Mouse (Mus musculus): Measurements from ENCODE around the gene Sptbn4.

Gene Sptbn4

DNA sequence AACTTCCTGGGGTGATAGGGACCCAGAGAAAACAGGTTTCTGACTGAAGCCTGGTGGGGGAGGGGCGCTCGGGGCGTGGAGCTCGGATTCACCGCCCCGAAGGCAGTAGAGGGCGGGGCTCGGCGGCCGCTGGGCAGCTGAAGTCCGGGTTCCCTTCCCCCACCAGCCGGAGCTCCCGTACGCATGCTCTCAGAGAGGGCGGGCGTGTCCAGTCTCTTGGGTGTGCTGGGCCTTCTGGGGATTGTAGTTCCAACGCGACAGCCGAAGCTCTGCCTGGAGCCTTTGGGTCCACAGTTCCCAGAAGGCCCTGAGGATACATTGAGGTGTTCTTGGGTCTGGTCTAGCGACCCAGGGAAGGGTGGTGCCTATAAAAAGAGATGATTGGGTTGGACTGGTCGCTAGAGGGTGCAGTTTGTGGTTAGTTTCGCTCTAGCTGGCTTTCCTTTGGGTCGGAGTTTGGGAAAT lies 27.0 kb upstream of the Sptbn4 start:
- DNase-seq (ENCODE audit: low spot score), result peak; percentile 98

DNA sequence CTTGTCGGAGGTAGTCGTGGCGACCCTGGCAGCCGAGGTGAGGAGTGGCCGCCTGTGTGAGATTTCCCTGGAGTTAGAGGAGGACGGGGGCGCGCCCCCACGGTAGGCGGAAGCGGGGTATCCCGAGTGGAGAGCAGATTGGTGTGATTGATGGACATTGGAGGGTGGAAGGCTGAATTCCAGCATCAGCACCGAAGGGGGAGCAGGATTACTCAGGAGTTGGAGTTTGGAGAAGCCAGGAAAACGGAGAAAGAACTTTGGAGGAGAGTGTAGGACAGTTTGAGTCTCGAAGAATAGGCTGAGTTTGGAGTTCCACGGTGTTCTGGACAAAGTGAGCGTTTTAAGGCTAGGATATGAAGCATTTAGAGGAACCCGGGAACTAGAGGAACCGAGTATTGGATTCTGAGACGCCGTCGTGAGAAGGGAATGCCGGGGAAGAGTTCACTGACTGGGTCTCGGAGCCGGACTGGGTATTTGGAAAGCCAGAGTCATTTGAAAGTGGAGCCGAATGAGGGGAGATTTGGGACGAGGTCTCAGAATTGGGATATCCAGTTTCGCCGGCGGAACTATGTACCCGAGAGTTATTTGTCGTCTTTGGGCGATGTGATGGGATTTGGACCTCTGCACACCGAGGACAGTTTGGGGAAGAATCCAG lies 26.5 kb upstream of the Sptbn4 start:
- DNase-seq (ENCODE audit: low spot score), result no peak

DNA sequence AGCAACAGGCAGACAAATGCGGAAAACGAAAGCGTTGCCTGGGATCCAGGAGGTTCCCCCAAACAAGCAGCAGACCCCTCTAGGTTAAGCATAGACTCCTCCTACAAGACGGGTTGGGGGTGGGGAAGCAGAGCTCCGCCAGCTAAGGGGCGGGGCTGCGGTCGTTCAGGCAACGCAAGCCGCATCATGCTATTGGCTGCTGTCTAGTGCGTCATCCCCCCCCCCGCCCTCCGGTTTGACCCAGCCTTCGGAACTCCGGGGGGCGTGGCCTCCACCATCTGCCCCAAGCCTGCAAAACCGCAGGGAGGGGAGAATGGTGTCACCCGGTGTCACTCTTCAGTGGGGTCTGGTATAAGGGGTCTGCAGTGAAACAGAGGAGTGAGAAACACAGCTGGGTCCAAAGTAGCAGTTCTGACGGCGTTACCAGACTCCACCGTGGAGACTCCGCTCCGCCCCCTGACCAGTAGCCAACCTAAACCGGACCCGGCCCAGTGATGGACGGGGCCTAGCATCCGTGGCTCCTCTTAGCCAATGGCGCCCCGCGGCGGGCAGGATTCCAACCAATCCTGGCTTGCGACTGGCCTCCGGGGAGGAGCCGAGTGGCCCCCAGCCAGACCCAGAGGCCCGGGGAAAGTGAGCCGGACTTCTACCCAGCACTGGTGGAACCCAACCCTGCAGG lies 25.8 kb upstream of the Sptbn4 start, which contains the start of gene Sertad3:
Gene Sertad3 (plus strand): TSS at position 613 of the 679 bp plus-strand sequence.
- peak; percentile 99 for DNase-seq (ENCODE audit: low spot score)

DNA sequence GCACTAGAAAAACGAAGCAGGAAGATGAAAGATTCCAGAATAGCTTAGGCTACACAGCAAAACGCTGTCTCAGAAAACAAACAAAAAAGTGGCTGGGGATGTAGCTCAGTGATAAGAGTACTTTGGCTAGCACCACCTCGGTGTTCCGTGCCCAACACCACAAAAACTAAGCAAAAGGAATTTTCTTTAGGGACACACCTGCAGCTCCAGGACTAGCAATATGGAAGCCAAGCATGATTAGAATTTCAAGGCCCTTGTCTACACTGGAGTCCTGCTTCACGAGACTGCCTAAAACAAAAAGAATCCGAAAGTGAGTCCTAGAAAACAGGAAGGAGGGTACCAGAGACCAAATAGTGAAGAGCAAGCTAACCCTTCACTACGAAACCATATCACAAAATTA lies 25.1 kb upstream of the Sptbn4 start:
- DNase-seq (ENCODE audit: low spot score), result no peak

DNA sequence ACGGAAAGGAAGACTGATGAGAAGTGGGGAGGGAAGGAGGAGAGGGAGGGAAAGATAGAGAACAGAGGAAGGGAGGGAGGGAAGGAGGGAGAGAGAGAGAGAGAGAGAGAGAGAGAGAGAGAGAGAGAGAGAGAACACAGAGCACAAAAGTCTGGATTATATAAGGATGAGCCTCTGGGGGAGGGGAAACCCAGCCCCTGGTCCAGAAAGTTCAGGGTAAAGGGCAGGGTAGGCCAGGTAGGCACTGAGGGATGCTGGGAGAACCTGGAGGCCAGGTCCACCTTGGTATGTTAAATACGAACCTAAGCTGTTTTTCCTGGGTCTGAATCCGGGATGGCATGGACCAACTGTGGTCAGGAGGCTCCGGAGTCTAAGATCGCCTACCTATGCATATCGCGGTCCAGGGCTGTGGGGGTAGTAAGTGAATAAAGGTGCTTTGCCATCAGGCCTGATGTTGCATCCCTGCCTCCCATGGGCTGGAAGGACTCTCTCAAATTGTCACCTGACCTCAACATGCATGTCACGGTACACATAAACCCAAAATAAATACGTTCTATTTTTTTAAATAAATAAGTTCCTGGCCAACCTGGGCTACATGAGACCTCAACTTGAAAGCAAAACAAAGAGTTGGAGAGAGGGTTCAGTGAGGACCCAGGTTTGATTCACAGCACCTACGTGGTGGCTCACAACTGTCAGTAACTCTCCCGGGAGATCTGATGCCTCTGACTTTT lies 24.1 kb upstream of the Sptbn4 start:
- no peak for DNase-seq (ENCODE audit: low spot score)

DNA sequence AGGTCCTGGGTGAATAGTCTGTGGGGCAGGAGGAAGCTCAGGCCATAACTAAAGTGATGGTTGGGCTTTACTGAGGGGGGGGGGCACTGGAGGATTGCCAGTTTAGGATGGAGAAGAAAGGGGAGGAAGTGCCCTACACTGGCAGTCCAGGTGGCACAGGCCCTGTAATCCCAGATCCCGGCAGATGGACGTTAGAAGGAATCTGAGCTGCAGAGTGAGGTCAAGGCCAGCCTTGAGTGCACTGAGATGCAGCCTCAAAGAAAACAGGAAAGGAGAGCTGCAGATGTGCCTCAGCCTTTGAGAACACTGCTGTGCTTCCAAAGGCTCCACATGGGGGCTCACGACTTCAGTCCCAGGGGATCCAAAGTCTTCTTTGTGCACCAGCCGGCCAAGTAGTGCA lies 20.2 kb upstream of the Sptbn4 start:
- DNase-seq (ENCODE audit: low spot score), result no peak

DNA sequence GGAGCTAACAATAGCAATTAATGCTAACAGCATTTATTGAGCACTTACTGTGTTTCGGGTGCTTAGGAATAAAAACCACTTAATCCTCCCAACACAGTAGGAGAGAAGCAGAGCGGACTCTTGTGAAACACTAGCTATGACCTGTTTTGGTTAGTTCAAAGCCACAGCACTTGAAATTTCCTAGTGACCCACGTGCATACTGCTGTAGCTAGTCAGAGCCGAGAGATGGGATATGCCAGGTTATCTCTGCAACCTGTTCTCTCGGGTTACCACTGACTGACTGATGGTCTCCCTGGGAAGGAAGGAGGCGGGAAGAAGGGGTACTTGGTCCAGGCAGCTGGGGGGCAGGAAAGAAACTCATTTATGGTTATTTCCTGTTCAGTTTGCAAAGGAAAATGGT lies 13.0 kb upstream of the Sptbn4 start:
- no peak for DNase-seq (ENCODE audit: low spot score)

DNA sequence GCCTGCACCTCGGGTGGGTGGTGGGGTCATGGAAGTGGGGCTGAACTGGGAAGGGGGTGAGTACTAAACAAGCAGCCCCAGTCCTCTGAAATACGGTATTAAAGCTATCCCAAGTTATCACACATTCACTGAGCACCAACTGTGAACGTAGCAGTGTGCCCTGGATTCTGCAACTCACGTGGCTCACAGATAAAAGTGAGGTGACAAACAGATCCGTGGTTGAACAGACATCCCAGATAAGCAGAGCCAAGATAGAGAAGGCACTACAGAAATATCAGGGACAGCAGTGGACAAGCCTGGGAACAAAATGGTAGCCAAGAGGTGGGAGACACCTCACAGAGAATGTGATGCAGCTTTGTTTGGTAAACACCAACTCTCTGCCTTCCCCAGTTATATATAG lies 12.2 kb upstream of the Sptbn4 start:
- DNase-seq (ENCODE audit: low spot score), result no peak

DNA sequence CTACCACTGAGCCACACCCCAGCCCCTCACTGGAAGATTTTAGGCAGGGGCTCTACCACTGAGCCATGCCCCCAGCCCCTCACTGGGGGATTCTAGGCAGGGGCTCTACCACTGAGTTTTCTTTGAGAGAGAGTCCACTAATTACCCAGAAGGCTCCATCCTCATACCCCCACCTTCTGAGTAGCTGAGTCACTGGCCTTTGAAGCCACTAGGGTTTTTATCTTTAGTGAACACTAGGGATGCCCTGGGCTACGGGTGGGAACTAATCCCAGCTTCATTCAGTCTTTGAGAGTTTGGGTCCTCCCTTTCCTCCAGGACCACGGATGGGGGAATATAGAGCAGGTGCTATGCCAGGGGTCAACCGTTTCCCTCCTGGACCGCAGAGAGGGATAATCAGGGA lies 11.1 kb upstream of the Sptbn4 start:
- no peak for DNase-seq (ENCODE audit: low spot score)

DNA sequence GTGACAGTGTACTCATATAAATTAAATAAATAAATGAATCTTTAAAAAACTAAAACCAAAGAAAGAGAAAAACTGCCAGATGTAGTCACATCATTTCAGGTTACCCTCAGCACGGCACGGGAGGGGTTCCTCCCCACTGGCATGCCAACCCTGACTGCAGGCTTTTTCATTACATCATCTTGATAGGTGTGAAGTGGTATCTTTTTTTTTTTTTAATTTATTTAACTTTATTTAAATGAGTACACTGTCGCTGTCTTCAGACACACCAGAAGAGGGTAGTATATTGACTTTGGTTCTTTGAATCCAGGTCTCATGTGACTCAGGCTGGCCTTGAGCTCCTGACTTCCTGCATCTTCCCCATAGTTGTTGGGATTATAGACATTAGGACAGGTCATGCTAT lies 7.8 kb upstream of the Sptbn4 start:
- DNase-seq (ENCODE audit: low spot score), result no peak

DNA sequence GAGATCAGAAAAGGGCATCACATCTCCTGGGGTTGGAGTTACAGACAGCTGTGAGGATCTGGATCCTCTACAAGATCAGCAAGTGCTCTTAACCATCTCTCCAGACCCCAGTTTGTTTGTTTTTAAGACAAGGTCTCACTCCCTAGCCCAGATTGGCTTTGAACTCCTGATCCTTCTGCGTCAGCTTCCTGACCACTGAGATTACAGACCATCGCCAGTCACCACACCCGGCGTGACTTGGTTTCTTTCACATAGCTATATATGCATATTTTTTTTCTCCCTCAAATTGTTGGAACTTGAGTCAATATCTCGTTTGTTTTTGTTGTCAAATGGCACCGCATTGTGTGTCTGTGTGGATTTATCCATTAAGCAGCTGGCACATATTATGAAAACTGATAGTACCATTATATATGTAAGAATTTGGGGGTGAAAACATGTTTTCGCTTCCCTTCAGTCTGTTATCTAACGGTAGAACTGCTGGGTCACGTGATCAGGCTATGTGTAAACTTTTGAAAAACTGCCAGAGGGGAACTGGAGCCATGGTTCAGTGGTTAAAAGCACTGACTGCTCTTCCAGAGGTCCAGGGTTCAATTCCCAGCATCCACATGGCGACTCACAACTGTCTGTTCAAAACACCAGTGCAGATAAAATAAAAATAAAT lies 7.1 kb upstream of the Sptbn4 start:
- no peak for DNase-seq (ENCODE audit: low spot score)

DNA sequence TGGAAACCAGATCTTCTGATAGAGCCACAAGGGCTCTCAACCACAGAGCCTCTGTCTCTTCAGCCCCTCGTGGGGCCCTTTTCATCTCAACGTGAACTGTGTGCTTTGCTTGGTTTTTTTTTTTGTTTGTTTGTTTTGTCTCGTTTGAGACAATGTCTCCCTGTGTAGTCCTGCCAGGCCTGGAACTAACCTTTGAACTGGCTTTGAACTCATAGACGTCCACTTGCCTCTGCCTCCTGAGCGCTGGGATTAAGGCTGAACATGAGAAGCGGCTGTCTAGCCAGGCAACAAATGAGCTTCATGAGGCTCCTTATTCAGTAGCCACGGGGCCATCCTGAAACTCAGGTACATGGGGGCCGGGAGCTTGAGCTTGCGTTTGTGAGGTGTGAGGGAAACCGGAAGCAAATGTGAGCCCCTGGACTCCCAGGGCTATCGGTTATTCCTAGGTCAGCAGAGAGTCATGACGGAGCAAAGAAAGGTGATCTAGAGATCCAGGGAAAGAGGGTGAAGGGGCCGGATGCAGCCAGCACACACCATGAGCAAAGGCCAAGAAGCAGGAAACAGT lies 4.8 kb upstream of the Sptbn4 start:
- no peak for DNase-seq (ENCODE audit: low spot score)

DNA sequence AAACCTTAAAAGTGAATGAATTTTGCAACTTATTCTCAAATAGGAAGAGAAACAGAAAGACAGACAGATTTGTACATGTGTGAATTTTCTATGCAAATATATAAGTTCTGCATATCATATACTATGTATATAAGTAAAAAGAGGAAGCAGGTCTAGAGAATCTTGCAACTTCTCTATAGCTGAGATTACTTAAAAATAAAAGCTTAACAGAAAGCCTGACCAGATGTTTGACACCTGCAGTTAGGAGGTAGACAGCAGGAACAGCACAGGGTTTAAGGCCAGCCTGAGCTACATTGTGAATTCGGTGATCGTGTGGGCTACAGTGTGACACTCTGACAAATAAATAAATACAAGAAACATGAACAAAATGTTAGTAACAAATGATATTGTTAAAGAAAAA lies 3.9 kb upstream of the Sptbn4 start:
- no peak for DNase-seq (ENCODE audit: low spot score)

DNA sequence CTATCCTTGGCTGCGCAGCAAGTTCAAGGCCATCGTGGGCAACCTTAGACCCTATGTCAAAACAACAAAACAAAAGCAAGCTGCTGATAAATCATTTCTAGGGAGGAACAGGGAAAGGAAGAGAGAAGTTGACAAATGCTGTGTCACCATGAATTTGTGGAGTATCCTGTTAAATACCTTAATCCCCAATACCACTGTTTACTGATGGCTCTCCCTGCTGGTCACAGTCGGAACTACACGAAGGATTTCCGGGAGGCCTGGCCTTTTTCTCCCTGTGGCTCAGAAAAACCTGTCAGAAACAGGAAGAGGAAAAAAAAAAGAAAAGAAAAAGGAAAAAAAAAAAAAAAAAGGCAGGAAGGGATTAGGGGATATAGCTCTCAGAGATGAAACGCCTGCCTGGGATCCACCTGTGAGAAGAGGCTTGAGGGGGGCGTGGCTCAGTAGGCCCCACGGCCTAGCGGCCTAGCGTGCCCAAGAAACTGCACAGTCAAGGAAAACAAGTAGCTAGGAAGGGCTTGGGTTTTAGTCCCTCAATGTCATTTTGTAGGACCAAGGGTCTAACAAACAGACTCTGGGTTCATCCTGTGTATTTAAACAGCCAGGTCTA lies 1.9 kb upstream of the Sptbn4 start:
- peak; percentile 81 for DNase-seq (ENCODE audit: low spot score)

DNA sequence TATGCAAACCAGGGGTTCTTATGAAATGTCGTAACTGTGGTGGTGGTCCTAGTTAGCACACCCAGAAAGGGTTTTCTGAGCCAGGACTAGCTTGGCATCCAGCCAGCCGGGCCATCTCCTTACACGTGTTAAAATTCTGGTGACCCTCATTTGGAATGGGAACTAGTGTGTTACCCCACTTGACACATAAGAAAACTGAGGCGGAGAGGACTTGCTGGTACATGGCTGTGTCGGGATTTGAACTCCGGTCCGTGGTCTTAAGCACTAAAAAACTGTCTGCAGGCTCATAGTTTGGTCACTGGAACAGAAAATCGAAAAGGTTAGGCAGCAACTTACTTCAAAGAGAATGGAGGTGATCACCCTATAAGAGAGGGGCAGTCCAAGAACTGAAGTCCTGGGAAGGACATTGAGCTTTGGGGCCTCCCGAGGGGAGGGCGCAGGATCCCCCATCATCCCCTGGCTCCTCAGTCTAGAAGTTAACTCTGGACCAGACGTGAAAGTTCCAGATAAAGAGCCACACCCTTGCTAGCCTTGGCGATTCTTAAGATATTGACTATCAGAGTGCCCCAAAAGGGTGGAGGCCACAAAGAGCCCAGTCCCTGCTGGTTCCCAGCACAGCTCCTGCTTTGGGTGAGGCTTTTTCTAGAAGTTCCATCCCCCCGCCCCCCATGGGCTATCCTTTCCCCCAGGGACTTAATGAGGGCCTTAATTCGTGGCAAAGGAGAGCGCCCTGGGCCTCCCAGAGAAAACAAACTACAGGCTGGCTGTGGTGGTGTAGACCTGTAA lies 1.1 kb upstream of the Sptbn4 start:
- peak; percentile 50 for DNase-seq (ENCODE audit: low spot score)

DNA sequence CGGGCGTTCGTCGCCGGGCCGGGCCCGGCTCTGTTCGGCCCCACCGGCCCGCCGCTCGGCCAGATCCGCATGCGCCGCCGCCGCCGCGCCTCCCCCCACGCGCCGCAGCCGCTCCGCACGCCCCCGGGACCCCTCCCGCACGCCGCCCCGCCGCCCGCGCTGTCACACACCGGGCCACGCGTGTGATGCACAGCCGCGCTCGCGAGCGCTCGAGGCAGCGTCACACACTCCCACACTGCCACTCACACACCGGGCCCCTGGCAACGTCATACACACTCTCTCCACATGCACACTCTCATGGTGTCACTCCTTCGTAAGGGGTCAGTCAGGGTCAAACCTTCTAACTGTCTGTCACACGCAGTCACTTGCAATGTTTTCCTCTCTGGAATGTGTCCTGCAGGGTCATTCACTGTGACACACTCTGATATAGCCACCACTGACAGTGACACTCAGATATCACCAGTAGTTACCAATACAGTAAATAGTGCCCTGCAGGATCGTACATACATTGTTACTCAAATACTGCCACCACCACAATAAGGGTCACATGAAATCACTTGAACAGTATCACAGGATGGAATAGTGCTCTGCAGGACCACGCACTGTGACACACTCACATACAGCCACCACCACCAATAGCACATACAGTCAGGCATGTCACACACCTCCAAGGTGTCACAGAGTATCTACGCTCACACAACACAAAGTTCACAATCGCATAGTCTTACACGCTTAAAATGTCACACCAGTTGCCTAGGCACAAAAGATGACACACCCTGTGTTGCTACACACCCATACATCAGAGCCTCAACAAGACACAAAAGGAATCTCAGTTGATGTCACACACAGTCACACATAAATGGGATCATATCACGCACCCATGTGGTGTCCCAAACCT lies 716 bp downstream of the Sptbn4 start:
- DNase-seq (ENCODE audit: low spot score), result peak; percentile 66

DNA sequence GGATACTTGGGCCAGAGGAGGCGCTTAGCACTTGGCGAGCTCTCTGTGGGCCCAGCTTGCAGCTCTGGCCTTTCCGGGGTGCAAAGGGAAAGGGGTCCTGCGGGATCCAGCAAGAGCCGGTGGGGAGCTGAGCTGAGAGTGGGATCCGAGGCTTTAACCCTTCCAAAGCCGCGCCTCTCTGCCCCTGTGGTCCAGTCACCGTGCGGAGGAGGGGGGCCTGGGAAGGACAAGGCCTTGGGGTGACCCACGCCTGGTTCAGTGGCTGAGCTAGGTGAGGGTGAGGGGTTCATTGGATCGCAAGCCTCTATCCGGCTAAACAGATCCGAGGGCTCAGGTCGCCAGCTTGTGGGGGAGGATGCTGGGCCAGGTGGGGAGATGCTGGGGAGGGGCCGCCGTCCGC lies 1.4 kb downstream of the Sptbn4 start:
- DNase-seq (ENCODE audit: low spot score), result no peak

DNA sequence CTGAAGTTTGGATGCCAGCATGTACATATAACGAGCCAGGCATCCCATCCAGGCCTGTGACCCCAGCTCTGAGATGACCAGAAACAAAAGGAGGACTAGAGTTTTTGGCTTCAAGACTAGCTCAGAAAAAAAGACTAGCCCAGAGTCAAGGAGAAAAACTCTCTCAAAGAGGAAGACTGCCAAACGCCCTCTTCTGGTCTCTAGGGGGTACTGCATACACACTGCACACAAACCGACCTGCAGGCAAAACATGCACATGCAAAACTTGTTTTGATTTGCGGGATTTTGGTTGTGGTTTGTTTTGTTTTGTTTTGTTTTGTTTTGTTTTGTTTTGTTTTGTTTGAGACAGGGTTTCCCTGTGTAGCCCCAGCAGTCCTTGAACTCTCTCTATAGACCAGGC lies 7.5 kb downstream of the Sptbn4 start:
- no peak for DNase-seq (ENCODE audit: low spot score)

DNA sequence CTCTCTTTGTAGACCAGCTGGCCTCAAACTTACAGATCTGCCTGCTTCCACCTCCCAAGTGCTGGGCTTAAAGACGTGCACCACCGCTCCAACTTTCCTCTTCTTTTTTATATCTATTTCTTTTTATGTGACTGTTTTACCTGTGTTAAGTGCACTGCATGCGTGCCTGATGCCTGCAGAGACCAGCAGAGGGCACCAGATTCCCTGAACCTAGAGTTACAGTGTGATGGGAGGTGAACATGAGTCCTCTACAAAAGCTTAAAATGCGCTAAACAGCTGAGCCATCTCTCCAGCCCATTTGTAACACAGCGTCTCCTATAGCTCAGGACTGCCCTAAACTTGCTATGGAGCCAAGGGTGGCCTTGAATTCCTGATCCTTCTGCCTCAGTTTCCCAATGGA lies 9.9 kb downstream of the Sptbn4 start:
- DNase-seq (ENCODE audit: low spot score), result no peak

DNA sequence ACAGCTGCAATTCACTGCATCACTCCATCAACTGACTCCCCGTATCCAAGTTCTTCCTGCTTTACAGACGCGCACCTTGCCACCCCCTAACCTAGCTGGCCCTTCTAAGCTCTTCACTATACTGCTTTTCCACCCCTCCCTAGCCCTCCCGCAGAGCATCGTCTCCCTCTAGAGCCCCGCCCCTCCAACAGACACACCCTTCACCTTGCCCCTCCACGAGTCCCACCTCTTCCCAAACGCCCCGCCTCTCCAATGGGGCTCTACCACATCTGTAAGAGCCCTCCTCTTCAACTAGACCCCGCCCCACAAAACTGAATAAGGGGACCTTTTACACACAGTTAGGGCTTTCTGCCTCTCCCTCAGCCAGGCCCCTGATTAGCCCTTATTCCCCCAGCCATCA lies 13.7 kb downstream of the Sptbn4 start:
- no peak for DNase-seq (ENCODE audit: low spot score)

Data from layer of hippocampus, adult 11-12 months (tissue).